Mouse (Mus musculus) embryonic facial prominence, embryonic 13.5 days (tissue): ENCODE results near the gene Farp2. TPM values are rescaled to one million over a fixed set of nuclear protein-coding genes. Genes with fewer than 3 reads are reported as not detected.

Experiments used
- ATAC-seq: fragments of 200-750 bp; cut with Nextera tagmentation; 2 replicates; pipeline ENCODE4 v1.8.0; 2017; ENCODE audit warnings: low read depth; ENCODE audit not compliant: insufficient number of reproducible peaks, insufficient read depth, low FRiP score, low TSS enrichment
- H3K27ac ChIP-seq: fragments of 300-500 bp; sonication (generic); 2 replicates; pipeline ENCODE4 v1.5.1; 2015; ENCODE audit warnings: moderate library complexity, mild to moderate bottlenecking, inconsistent platforms
- H3K27me3 ChIP-seq: fragments of 300-500 bp; sonication (generic); 2 replicates; pipeline ENCODE4 v1.6.1; 2015; ENCODE audit warnings: mild to moderate bottlenecking, inconsistent platforms
- H3K36me3 ChIP-seq: fragments of 300-500 bp; sonication (generic); 2 replicates; pipeline ENCODE4 v1.6.1; 2015; ENCODE audit warnings: mild to moderate bottlenecking, inconsistent platforms
- H3K4me1 ChIP-seq: fragments of 300-500 bp; sonication (generic); 2 replicates; pipeline ENCODE4 v1.6.1; 2015; ENCODE audit warnings: inconsistent platforms
- H3K4me2 ChIP-seq: fragments of 300-500 bp; sonication (generic); 2 replicates; pipeline ENCODE4 v1.6.1; 2015; ENCODE audit warnings: moderate library complexity, mild to moderate bottlenecking, inconsistent platforms
- H3K4me3 ChIP-seq: fragments of 300-500 bp; sonication (generic); 2 replicates; pipeline ENCODE4 v1.5.1; 2015; ENCODE audit warnings: mild to moderate bottlenecking, inconsistent platforms
- H3K9ac ChIP-seq: fragments of 300-500 bp; sonication (generic); 2 replicates; pipeline ENCODE4 v1.6.1; 2015; ENCODE audit warnings: mild to moderate bottlenecking, inconsistent platforms
- H3K9me3 ChIP-seq: fragments of 300-500 bp; sonication (generic); 2 replicates; pipeline ENCODE4 v1.6.1; 2016; ENCODE audit warnings: inconsistent platforms
- WGBS: fragments of 180-500 bp; shearing (Covaris S2); methylation state at CpG from one replicate; pipeline ENCODE4 v1.1.7; 2015; ENCODE audit warnings: mixed read lengths; 5-methylcytosine and 5-hydroxymethylcytosine counted together
- polyA plus RNA-seq: library from polyadenylated mRNA; unstranded; fragments of >200 nt; fragmentation: Nextera tagmentation; extraction: Ambion mirVana; gene quantifications from 2 replicates; pipeline ENCODE4 v1.2.1, GENCODE M21; 2015

The Farp2 gene
- polyA plus RNA-seq, 1 experiment from 2014 or later: 10.5 TPM

- WGBS: 77% methylated on average over 14 of the region's 14 CpGs
- no peak overlapping the region for H3K27ac ChIP-seq
- peaks cover 15% of the 10 kb centered on the region for H3K36me3 ChIP-seq
- ATAC-seq: no peak
- no peak overlapping the region for H3K4me2 ChIP-seq
- H3K9me3 ChIP-seq: peaks cover 3% of the 10 kb centered on the region; the same call in 1 of the 2 replicates
- no peak overlapping the region for H3K4me3 ChIP-seq
- H3K27me3 ChIP-seq: no peaks in the 10 kb centered on the region
- H3K9ac ChIP-seq: no peak overlapping the region
- no peaks in the 10 kb centered on the region for H3K4me1 ChIP-seq
Observed at GRCm38 (mm10) chr1:93607090-93608083, 95.5 kb downstream of the Farp2 start.

- H3K27ac ChIP-seq: no peak overlapping the region
- H3K9ac ChIP-seq: no peak overlapping the region
- H3K27me3 ChIP-seq: no peaks in the 10 kb centered on the region
- no peak overlapping the region for H3K4me3 ChIP-seq
- no peak for ATAC-seq
- H3K9me3 ChIP-seq: peaks cover 3% of the 10 kb centered on the region; the same call in 1 of the 2 replicates
- H3K4me1 ChIP-seq: no peaks in the 10 kb centered on the region
- H3K36me3 ChIP-seq: peaks cover 28% of the 10 kb centered on the region
- H3K4me2 ChIP-seq: no peak overlapping the region
- WGBS: 82% methylated on average over 4 of the region's 4 CpGs
Observed at GRCm38 (mm10) chr1:93608696-93609245, 96.9 kb downstream of the Farp2 start.

- ATAC-seq: no peak
- Histone ChIP-seq H3K27me3 (no peaks in the 10 kb centered on the region), H3K27ac (no peak overlapping the region), H3K9me3 (peaks cover 3% of the 10 kb centered on the region; the same call in 1 of the 2 replicates), H3K4me1 (no peaks in the 10 kb centered on the region), H3K4me3 (no peak overlapping the region), H3K36me3 (peaks cover 28% of the 10 kb centered on the region), H3K9ac (no peak overlapping the region), H3K4me2 (no peak overlapping the region)
- WGBS: 82% methylated on average over 8 of the region's 8 CpGs
Observed at GRCm38 (mm10) chr1:93609762-93610161, 97.9 kb downstream of the Farp2 start.

- Histone ChIP-seq H3K36me3 (peaks cover 58% of the 10 kb centered on the region), H3K4me3 (no peak overlapping the region), H3K4me2 (no peak overlapping the region), H3K27me3 (no peaks in the 10 kb centered on the region), H3K9me3 (no peaks in the 10 kb centered on the region), H3K9ac (no peak overlapping the region), H3K27ac (0 out of 2 replicates have a peak overlapping the region, but pooled peaks have one; percentile 22), H3K4me1 (peaks cover 15% of the 10 kb centered on the region)
- 61% methylated on average over 4 of the region's 4 CpGs for WGBS
- no peak for ATAC-seq
Observed at GRCm38 (mm10) chr1:93618059-93618748, 106.3 kb downstream of the Farp2 start.

GRCm38 (mm10) chr1:93618948-93619347, 107.1 kb downstream of the Farp2 start:
- Histone ChIP-seq H3K9ac (no peak overlapping the region), H3K9me3 (no peaks in the 10 kb centered on the region), H3K27ac (no peak overlapping the region), H3K4me3 (no peak overlapping the region), H3K4me2 (no peak overlapping the region), H3K4me1 (peaks cover 15% of the 10 kb centered on the region), H3K36me3 (peaks cover 59% of the 10 kb centered on the region), H3K27me3 (no peaks in the 10 kb centered on the region)
- ATAC-seq: no peak
- 74% methylated on average over 5 of the region's 5 CpGs for WGBS

- no peak overlapping the region for H3K4me3 ChIP-seq
- H3K27me3 ChIP-seq: no peaks in the 10 kb centered on the region
- H3K27ac ChIP-seq: no peak overlapping the region
- H3K36me3 ChIP-seq: peaks cover 95% of the 10 kb centered on the region
- no peaks in the 10 kb centered on the region for H3K4me1 ChIP-seq
- no peaks in the 10 kb centered on the region for H3K9me3 ChIP-seq
- H3K4me2 ChIP-seq: no peak overlapping the region
- 96% methylated on average over 1 of the region's 1 CpGs for WGBS
- H3K9ac ChIP-seq: no peak overlapping the region
- no peak for ATAC-seq
Observed at GRCm38 (mm10) chr1:93624502-93624901, 112.6 kb downstream of the Farp2 start.

GRCm38 (mm10) chr1:93630796-93631195, 118.9 kb downstream of the Farp2 start:
- Histone ChIP-seq H3K4me2 (no peak overlapping the region), H3K27ac (no peak overlapping the region), H3K36me3 (peaks cover 56% of the 10 kb centered on the region), H3K9me3 (no peaks in the 10 kb centered on the region), H3K4me3 (no peak overlapping the region), H3K9ac (no peak overlapping the region), H3K4me1 (peaks cover 13% of the 10 kb centered on the region), H3K27me3 (no peaks in the 10 kb centered on the region)
- 88% methylated on average over 3 of the region's 3 CpGs for WGBS
- no peak for ATAC-seq

- peaks cover 17% of the 10 kb centered on the region for H3K4me1 ChIP-seq
- no peak overlapping the region for H3K4me2 ChIP-seq
- ATAC-seq: no peak
- H3K27me3 ChIP-seq: no peaks in the 10 kb centered on the region
- no peaks in the 10 kb centered on the region for H3K9me3 ChIP-seq
- H3K9ac ChIP-seq: no peak overlapping the region
- WGBS: 95% methylated on average over 3 of the region's 3 CpGs
- peaks cover 37% of the 10 kb centered on the region for H3K36me3 ChIP-seq
- no peak overlapping the region for H3K4me3 ChIP-seq
- no peak overlapping the region for H3K27ac ChIP-seq
Observed at GRCm38 (mm10) chr1:93632723-93633122, 120.8 kb downstream of the Farp2 start.

- peak overlapping the region; percentile 94 for H3K4me3 ChIP-seq
- no peak for ATAC-seq
- peak overlapping the region; percentile 89 for H3K9ac ChIP-seq
- peaks cover 20% of the 10 kb centered on the region; the same call in 1 of the 2 replicates for H3K36me3 ChIP-seq
- peaks cover 17% of the 10 kb centered on the region for H3K4me1 ChIP-seq
- H3K9me3 ChIP-seq: no peaks in the 10 kb centered on the region
- no peaks in the 10 kb centered on the region for H3K27me3 ChIP-seq
- peak overlapping the region; percentile 88 for H3K4me2 ChIP-seq
- H3K27ac ChIP-seq: peak overlapping the region; percentile 65
- 5% methylated on average over 6 of the region's 6 CpGs for WGBS
Observed at GRCm38 (mm10) chr1:93634481-93634891, 122.6 kb downstream of the Farp2 start.

- ATAC-seq: peak; percentile 15
- Histone ChIP-seq H3K27me3 (no peaks in the 10 kb centered on the region), H3K4me3 (peak overlapping the region; percentile 94), H3K27ac (peak overlapping the region; percentile 65), H3K4me1 (peaks cover 17% of the 10 kb centered on the region), H3K9me3 (no peaks in the 10 kb centered on the region), H3K4me2 (peak overlapping the region; percentile 88), H3K36me3 (peaks cover 19% of the 10 kb centered on the region; the same call in 1 of the 2 replicates), H3K9ac (peak overlapping the region; percentile 89)
- WGBS: under 1% methylated on average over 51 of the region's 58 CpGs
Observed at GRCm38 (mm10) chr1:93635091-93635579, 123.3 kb downstream of the Farp2 start.

- no peaks in the 10 kb centered on the region for H3K27me3 ChIP-seq
- H3K9ac ChIP-seq: peak overlapping the region; percentile 89
- peak overlapping the region; percentile 94 for H3K4me3 ChIP-seq
- peaks cover 17% of the 10 kb centered on the region for H3K4me1 ChIP-seq
- peak overlapping the region; percentile 82 for H3K27ac ChIP-seq
- WGBS: 2% methylated on average over 44 of the region's 44 CpGs
- H3K36me3 ChIP-seq: peaks cover 14% of the 10 kb centered on the region; the same call in 1 of the 2 replicates
- peak overlapping the region; percentile 88 for H3K4me2 ChIP-seq
- H3K9me3 ChIP-seq: no peaks in the 10 kb centered on the region
- ATAC-seq: peak; percentile 97
Observed at GRCm38 (mm10) chr1:93635580-93636192, 123.8 kb downstream of the Farp2 start.
